Mouse (Mus musculus) megakaryocyte, embryonic 14.5 days (primary cell): ENCODE data around the gene Scn2a.

ENCODE experiments used
- FLI1 ChIP-seq: IDR thresholded peaks from 2 replicates; pipeline ENCODE4 v1.6.1; 2012; ENCODE audit warnings: low read length, inconsistent platforms, mixed read lengths
- GATA1 ChIP-seq: IDR thresholded peaks from 3 replicates; pipeline ENCODE4 v1.6.1; 2012; ENCODE audit warnings: mixed read lengths, low read length, inconsistent platforms, borderline replicate concordance

- TF ChIP-seq GATA1 (no peak), FLI1 (no peak)
Measured at GRCm38 (mm10) chr2:65668437-65669135, 48.0 kb downstream of the Scn2a start.
